Mouse (Mus musculus): Measurements from ENCODE around the gene Utp11. TPM values are rescaled to one million over a fixed set of nuclear protein-coding genes. Genes with fewer than 3 reads are reported as not detected.
A peak's percentile ranks its signal among the peaks of the same experiment; 100 is the strongest.

Utp11 gene
- polyA plus RNA-seq, 1 experiment from 2014 or later: 81.9 TPM

GRCm38 (mm10) chr4:124663034-124663433 lies 30.4 kb downstream of the Utp11 start:
- H3K4me2 ChIP-seq: no peak overlapping the region
- H3K9me3 ChIP-seq (replicated peaks): no peaks in the 10 kb centered on the region
- peaks cover 98% of the 10 kb centered on the region for H3K27me3 ChIP-seq
- ATAC-seq (replicated peaks; ENCODE audit: low FRiP score): no peak
- no peak overlapping the region for H3K9ac ChIP-seq
- no peaks in the 10 kb centered on the region for H3K36me3 ChIP-seq
- H3K27ac ChIP-seq: no peak overlapping the region
- peaks cover 21% of the 10 kb centered on the region for H3K4me1 ChIP-seq
- 46% methylated on average over 3 of the region's 3 CpGs for WGBS
- no peak overlapping the region for H3K4me3 ChIP-seq (replicated peaks)

- Histone ChIP-seq H3K4me2 (no peak overlapping the region), H3K4me3 (replicated peaks) (no peak overlapping the region), H3K36me3 (no peaks in the 10 kb centered on the region), H3K9me3 (replicated peaks) (no peaks in the 10 kb centered on the region), H3K4me1 (peaks cover 40% of the 10 kb centered on the region), H3K9ac (no peak overlapping the region), H3K27ac (no peak overlapping the region), H3K27me3 (peaks cover 97% of the 10 kb centered on the region)
- ATAC-seq (replicated peaks; ENCODE audit: low FRiP score): no peak
- 64% methylated on average over 3 of the region's 3 CpGs for WGBS
These were observed 32.8 kb downstream of the Utp11 start for GRCm38 (mm10) chr4:124660603-124661002.

- H3K27me3 ChIP-seq: peaks cover 97% of the 10 kb centered on the region
- H3K9me3 ChIP-seq (replicated peaks): no peaks in the 10 kb centered on the region
- no peak for ATAC-seq (replicated peaks; ENCODE audit: low FRiP score)
- H3K27ac ChIP-seq: no peak overlapping the region
- no peak overlapping the region for H3K9ac ChIP-seq
- 2% methylated on average over 68 of the region's 68 CpGs for WGBS
- H3K4me2 ChIP-seq: peak overlapping the region; percentile 97
- no peaks in the 10 kb centered on the region for H3K36me3 ChIP-seq
- peaks cover 40% of the 10 kb centered on the region for H3K4me1 ChIP-seq
- H3K4me3 ChIP-seq (replicated peaks): peak overlapping the region; percentile 59
These were observed 33.9 kb downstream of the Utp11 start for GRCm38 (mm10) chr4:124659251-124660217.

GRCm38 (mm10) chr4:124658412-124658851 lies 35.0 kb downstream of the Utp11 start:
- Histone ChIP-seq H3K4me3 (replicated peaks) (peak overlapping the region; percentile 59), H3K27me3 (peaks cover 97% of the 10 kb centered on the region), H3K27ac (no peak overlapping the region), H3K4me1 (peaks cover 42% of the 10 kb centered on the region), H3K9ac (0 out of 2 replicates have a peak overlapping the region, but pooled peaks have one; percentile 45), H3K4me2 (peak overlapping the region; percentile 97), H3K36me3 (no peaks in the 10 kb centered on the region), H3K9me3 (replicated peaks) (no peaks in the 10 kb centered on the region)
- WGBS: under 1% methylated on average over 39 of the region's 39 CpGs
- no peak for ATAC-seq (replicated peaks; ENCODE audit: low FRiP score)

GRCm38 (mm10) chr4:124657781-124658180 lies 35.6 kb downstream of the Utp11 start:
- Histone ChIP-seq H3K4me2 (peak overlapping the region; percentile 97), H3K27ac (no peak overlapping the region), H3K36me3 (no peaks in the 10 kb centered on the region), H3K4me3 (replicated peaks) (peak overlapping the region; percentile 59), H3K27me3 (peaks cover 97% of the 10 kb centered on the region), H3K9me3 (replicated peaks) (no peaks in the 10 kb centered on the region), H3K9ac (peak overlapping the region; percentile 45), H3K4me1 (peaks cover 49% of the 10 kb centered on the region)
- no peak for ATAC-seq (replicated peaks; ENCODE audit: low FRiP score)
- WGBS: under 1% methylated on average over 61 of the region's 61 CpGs

- Histone ChIP-seq H3K36me3 (no peaks in the 10 kb centered on the region), H3K9me3 (replicated peaks) (no peaks in the 10 kb centered on the region), H3K4me2 (peak overlapping the region; percentile 97), H3K4me3 (replicated peaks) (peak overlapping the region; percentile 59), H3K4me1 (peaks cover 56% of the 10 kb centered on the region), H3K27me3 (peaks cover 93% of the 10 kb centered on the region), H3K9ac (peak overlapping the region; percentile 45; the same call in 1 of the 2 replicates), H3K27ac (no peak overlapping the region)
- WGBS: under 1% methylated on average over 85 of the region's 92 CpGs
- ATAC-seq (replicated peaks; ENCODE audit: low FRiP score): peak; percentile 89
These were observed 36.3 kb downstream of the Utp11 start for GRCm38 (mm10) chr4:124656854-124657650.

- Histone ChIP-seq H3K4me1 (peaks cover 59% of the 10 kb centered on the region), H3K27me3 (peaks cover 92% of the 10 kb centered on the region), H3K36me3 (no peaks in the 10 kb centered on the region), H3K9me3 (replicated peaks) (no peaks in the 10 kb centered on the region), H3K9ac (peak within 1 kb of the TSS; percentile 45), H3K27ac (no peak within 1 kb of the TSS), H3K4me3 (replicated peaks) (peak within 1 kb of the TSS; percentile 59), H3K4me2 (peak within 1 kb of the TSS; percentile 97)
- 1% methylated on average over 15 of the region's 15 CpGs for WGBS
- no peak for ATAC-seq (replicated peaks; ENCODE audit: low FRiP score)
These were observed 36.9 kb downstream of the Utp11 start, which contains the start of gene Pou3f1 for GRCm38 (mm10) chr4:124656518-124656853. Gene Pou3f1 (plus strand): TSS chr4:124656807.

- no peak overlapping the region for H3K9ac ChIP-seq
- H3K36me3 ChIP-seq: no peaks in the 10 kb centered on the region
- peaks cover 93% of the 10 kb centered on the region for H3K27me3 ChIP-seq
- peak overlapping the region; percentile 27; the same call in 1 of the 2 replicates for H3K4me2 ChIP-seq
- WGBS: 6% methylated on average over 9 of the region's 9 CpGs
- no peaks in the 10 kb centered on the region for H3K9me3 ChIP-seq (replicated peaks)
- H3K27ac ChIP-seq: no peak overlapping the region
- H3K4me3 ChIP-seq (replicated peaks): no peak overlapping the region
- H3K4me1 ChIP-seq: peaks cover 36% of the 10 kb centered on the region
- peak; percentile 71 for ATAC-seq (replicated peaks; ENCODE audit: low FRiP score)
These were observed 40.5 kb downstream of the Utp11 start for GRCm38 (mm10) chr4:124652886-124653285.

GRCm38 (mm10) chr4:124647909-124648308 lies 45.5 kb downstream of the Utp11 start:
- H3K4me3 ChIP-seq (replicated peaks): no peak overlapping the region
- H3K4me2 ChIP-seq: no peak overlapping the region
- peaks cover 29% of the 10 kb centered on the region for H3K4me1 ChIP-seq
- no peaks in the 10 kb centered on the region for H3K36me3 ChIP-seq
- H3K9ac ChIP-seq: no peak overlapping the region
- ATAC-seq (replicated peaks; ENCODE audit: low FRiP score): no peak
- H3K27me3 ChIP-seq: peaks cover 77% of the 10 kb centered on the region
- H3K27ac ChIP-seq: no peak overlapping the region
- 43% methylated on average over 5 of the region's 5 CpGs for WGBS
- no peaks in the 10 kb centered on the region for H3K9me3 ChIP-seq (replicated peaks)

- peak overlapping the region; percentile 33 for H3K4me2 ChIP-seq
- H3K27me3 ChIP-seq: peaks cover 78% of the 10 kb centered on the region
- WGBS: 21% methylated on average over 8 of the region's 8 CpGs
- H3K9ac ChIP-seq: no peak overlapping the region
- H3K27ac ChIP-seq: 0 out of 2 replicates have a peak overlapping the region, but pooled peaks have one; percentile 18
- H3K4me3 ChIP-seq (replicated peaks): no peak overlapping the region
- H3K4me1 ChIP-seq: peaks cover 17% of the 10 kb centered on the region
- ATAC-seq (replicated peaks; ENCODE audit: low FRiP score): no peak
- no peaks in the 10 kb centered on the region for H3K36me3 ChIP-seq
- H3K9me3 ChIP-seq (replicated peaks): no peaks in the 10 kb centered on the region
These were observed 46.8 kb downstream of the Utp11 start for GRCm38 (mm10) chr4:124646591-124646990.

- no peak overlapping the region for H3K27ac ChIP-seq
These were observed 48.4 kb downstream of the Utp11 start for GRCm38 (mm10) chr4:124644974-124645433.

More at GRCm38 (mm10) chr4:124644974-124645433, 48.4 kb downstream of the Utp11 start:
- H3K9ac ChIP-seq: no peak overlapping the region
- H3K36me3 ChIP-seq: no peaks in the 10 kb centered on the region
- H3K27me3 ChIP-seq: peaks cover 76% of the 10 kb centered on the region
- ATAC-seq (replicated peaks; ENCODE audit: low FRiP score): 0 out of 2 replicates have a peak, but pooled peaks have one; percentile 26
- no peaks in the 10 kb centered on the region for H3K9me3 ChIP-seq (replicated peaks)
- H3K4me1 ChIP-seq: peaks cover 17% of the 10 kb centered on the region
- H3K4me3 ChIP-seq (replicated peaks): no peak overlapping the region
- 28% methylated on average over 3 of the region's 3 CpGs for WGBS
- H3K4me2 ChIP-seq: no peak overlapping the region
